Mouse (Mus musculus) splenic B cell, adult 2 months (primary cell): ENCODE data around the gene Sec61b.

Experiments used
- DNase-seq: peaks from one replicate; pipeline ENCODE4 v3.0.0-alpha.2; 2011; ENCODE audit warnings: low read depth, low spot score
- H3K27me3 ChIP-seq: 2 replicates; pipeline ENCODE4 v1.6.1; 2012; ENCODE audit warnings: mild to moderate bottlenecking, low read length, moderate library complexity, mixed read lengths; ENCODE audit not compliant: control insufficient read depth, poor library complexity, insufficient read depth, severe bottlenecking
- H3K36me3 ChIP-seq: 2 replicates; pipeline ENCODE4 v1.6.1; 2012; ENCODE audit warnings: mild to moderate bottlenecking, low read length, moderate library complexity, mixed read lengths; ENCODE audit not compliant: control insufficient read depth, poor library complexity, insufficient read depth, severe bottlenecking

Sec61b gene

GRCm38 (mm10) chr4:47473968-47474729 lies at the start of gene Sec61b, which contains the start of gene Alg2:
Gene Sec61b (plus strand): TSS chr4:47474658.
Gene Alg2 (minus strand): TSS chr4:47474333.
- peak; percentile 99 for DNase-seq
- no peaks in the 10 kb centered on the region for H3K27me3 ChIP-seq

GRCm38 (mm10) chr4:47425247-47425830 lies 49.1 kb upstream of the Sec61b start:
- no peaks in the 10 kb centered on the region for H3K36me3 ChIP-seq
- no peaks in the 10 kb centered on the region for H3K27me3 ChIP-seq
- DNase-seq: peak; percentile 19

More at GRCm38 (mm10) chr4:47473968-47474729, at the start of gene Sec61b, which contains the start of gene Alg2:
- H3K36me3 ChIP-seq: peaks cover 8% of the 10 kb centered on the region

GRCm38 (mm10) chr4:47427606-47428005 lies 46.9 kb upstream of the Sec61b start:
- Histone ChIP-seq H3K36me3 (no peaks in the 10 kb centered on the region), H3K27me3 (no peaks in the 10 kb centered on the region)
- no peak for DNase-seq

- no peak for DNase-seq
- H3K36me3 ChIP-seq: no peaks in the 10 kb centered on the region
- no peaks in the 10 kb centered on the region for H3K27me3 ChIP-seq
Observed at GRCm38 (mm10) chr4:47430557-47430956, 43.9 kb upstream of the Sec61b start.

- Histone ChIP-seq H3K27me3 (no peaks in the 10 kb centered on the region), H3K36me3 (no peaks in the 10 kb centered on the region)
Observed at GRCm38 (mm10) chr4:47431081-47431480, 43.4 kb upstream of the Sec61b start.

GRCm38 (mm10) chr4:47432766-47433165 lies 41.7 kb upstream of the Sec61b start:
- Histone ChIP-seq H3K36me3 (no peaks in the 10 kb centered on the region), H3K27me3 (no peaks in the 10 kb centered on the region)
- DNase-seq: no peak

More at GRCm38 (mm10) chr4:47431081-47431480, 43.4 kb upstream of the Sec61b start:
- no peak for DNase-seq

- no peaks in the 10 kb centered on the region for H3K27me3 ChIP-seq
- no peaks in the 10 kb centered on the region for H3K36me3 ChIP-seq
- DNase-seq: no peak
Observed at GRCm38 (mm10) chr4:47435131-47435530, 39.3 kb upstream of the Sec61b start.

- no peak for DNase-seq
- H3K36me3 ChIP-seq: no peaks in the 10 kb centered on the region
Observed at GRCm38 (mm10) chr4:47435566-47436360, 38.7 kb upstream of the Sec61b start.

GRCm38 (mm10) chr4:47437365-47438340 lies 36.8 kb upstream of the Sec61b start:
- DNase-seq: peak; percentile 82
- Histone ChIP-seq H3K36me3 (no peaks in the 10 kb centered on the region), H3K27me3 (no peaks in the 10 kb centered on the region)

More at GRCm38 (mm10) chr4:47435566-47436360, 38.7 kb upstream of the Sec61b start:
- H3K27me3 ChIP-seq: no peaks in the 10 kb centered on the region

GRCm38 (mm10) chr4:47438956-47439355 lies 35.5 kb upstream of the Sec61b start:
- DNase-seq: no peak
- H3K27me3 ChIP-seq: no peaks in the 10 kb centered on the region
- H3K36me3 ChIP-seq: no peaks in the 10 kb centered on the region

- Histone ChIP-seq H3K27me3 (no peaks in the 10 kb centered on the region), H3K36me3 (no peaks in the 10 kb centered on the region)
- no peak for DNase-seq
Observed at GRCm38 (mm10) chr4:47440951-47441350, 33.5 kb upstream of the Sec61b start.

- Histone ChIP-seq H3K27me3 (no peaks in the 10 kb centered on the region), H3K36me3 (no peaks in the 10 kb centered on the region)
- DNase-seq: no peak
Observed at GRCm38 (mm10) chr4:47448526-47448925, 25.9 kb upstream of the Sec61b start.

GRCm38 (mm10) chr4:47449116-47449515 lies 25.3 kb upstream of the Sec61b start:
- H3K27me3 ChIP-seq: no peaks in the 10 kb centered on the region
- no peaks in the 10 kb centered on the region for H3K36me3 ChIP-seq
- no peak for DNase-seq
